Mouse (Mus musculus) urinary bladder, postnatal 4 days (tissue): ENCODE results near the gene Klf15.
A peak's percentile ranks its signal among the peaks of the same experiment; 100 is the strongest.

Experiments used
- DNase-seq, 2 experiments: peaks; one replicate each; pipeline ENCODE4 v3.0.0; 2021 to 2022; ENCODE audit warnings: low spot score in 2 of 2

Gene Klf15

GRCm38 (mm10) chr6:90465028-90465640, 2.8 kb downstream of the Klf15 start:
- no peak for DNase-seq

DNA sequence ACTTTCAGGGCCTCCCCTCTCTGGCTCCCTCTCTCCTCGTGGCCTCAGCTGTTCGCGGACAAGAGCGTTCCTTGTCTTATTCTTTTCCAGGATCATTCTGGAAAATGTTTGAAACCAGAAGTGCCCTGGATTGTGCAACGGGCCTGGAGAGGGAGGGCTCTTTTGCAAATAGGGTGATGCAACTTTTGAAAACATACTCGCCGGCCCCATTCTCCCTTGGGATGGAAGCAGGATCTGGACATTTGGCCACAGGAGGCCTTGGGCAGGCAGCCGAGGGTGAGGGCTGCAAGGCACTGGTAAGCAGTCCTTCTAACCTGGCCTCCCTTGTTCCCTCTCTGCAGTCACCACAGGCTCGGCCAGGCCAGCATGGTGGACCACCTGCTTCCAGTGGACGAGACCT, 3.7 kb downstream of the Klf15 start:
- DNase-seq = no peak

- DNase-seq = no peak
These were observed 4.6 kb downstream of the Klf15 start for GRCm38 (mm10) chr6:90466847-90467410.

DNA sequence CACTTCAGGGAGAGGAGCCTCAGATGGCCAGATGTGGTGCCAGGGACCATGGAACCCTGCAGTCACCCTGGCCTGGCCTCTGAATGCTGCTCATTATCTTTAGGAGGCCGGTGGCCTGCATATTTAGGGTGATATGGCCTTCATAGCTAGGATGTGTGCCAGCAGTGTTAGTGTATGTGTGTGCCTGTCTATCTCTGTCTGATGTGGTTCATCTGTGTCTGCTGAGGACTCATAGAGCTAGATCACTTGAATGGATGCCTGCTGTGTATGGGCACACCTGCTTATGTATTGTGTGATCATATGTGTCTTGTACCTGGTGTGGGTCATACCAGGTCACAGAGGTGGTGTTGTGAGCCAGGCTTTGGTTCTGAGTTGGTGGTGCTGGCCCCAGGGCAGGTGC, 5.8 kb downstream of the Klf15 start:
- no peak for DNase-seq

GRCm38 (mm10) chr6:90469041-90469440, 6.7 kb downstream of the Klf15 start:
- DNase-seq = no peak

DNA sequence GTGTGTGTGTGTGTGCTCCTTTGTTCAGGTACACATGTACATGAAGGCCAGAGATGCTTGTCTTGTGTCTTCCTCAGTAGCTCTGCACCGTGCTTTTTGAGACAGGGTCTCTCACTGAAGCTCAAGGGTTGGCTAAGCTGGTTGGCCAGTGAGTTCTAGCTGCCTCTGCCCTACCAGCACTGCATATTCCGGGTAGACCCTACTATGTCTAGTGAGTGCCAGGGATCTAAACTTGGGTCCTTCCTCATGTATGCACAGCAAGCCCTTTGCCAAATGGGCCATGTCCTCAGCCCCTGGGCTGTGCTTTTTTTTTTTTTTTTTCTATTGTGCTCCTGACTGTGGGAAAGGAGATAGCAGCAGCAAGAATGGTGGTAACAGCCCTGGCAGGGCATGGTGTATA, 7.9 kb downstream of the Klf15 start:
- no peak for DNase-seq

- DNase-seq = peak in 1 of 2 experiments; percentile 72
These were observed 8.7 kb downstream of the Klf15 start for GRCm38 (mm10) chr6:90470947-90471541.

GRCm38 (mm10) chr6:90472079-90472478, 9.7 kb downstream of the Klf15 start:
- no peak for DNase-seq

GRCm38 (mm10) chr6:90472697-90473096, 10.3 kb downstream of the Klf15 start:
- DNase-seq = no peak

DNA sequence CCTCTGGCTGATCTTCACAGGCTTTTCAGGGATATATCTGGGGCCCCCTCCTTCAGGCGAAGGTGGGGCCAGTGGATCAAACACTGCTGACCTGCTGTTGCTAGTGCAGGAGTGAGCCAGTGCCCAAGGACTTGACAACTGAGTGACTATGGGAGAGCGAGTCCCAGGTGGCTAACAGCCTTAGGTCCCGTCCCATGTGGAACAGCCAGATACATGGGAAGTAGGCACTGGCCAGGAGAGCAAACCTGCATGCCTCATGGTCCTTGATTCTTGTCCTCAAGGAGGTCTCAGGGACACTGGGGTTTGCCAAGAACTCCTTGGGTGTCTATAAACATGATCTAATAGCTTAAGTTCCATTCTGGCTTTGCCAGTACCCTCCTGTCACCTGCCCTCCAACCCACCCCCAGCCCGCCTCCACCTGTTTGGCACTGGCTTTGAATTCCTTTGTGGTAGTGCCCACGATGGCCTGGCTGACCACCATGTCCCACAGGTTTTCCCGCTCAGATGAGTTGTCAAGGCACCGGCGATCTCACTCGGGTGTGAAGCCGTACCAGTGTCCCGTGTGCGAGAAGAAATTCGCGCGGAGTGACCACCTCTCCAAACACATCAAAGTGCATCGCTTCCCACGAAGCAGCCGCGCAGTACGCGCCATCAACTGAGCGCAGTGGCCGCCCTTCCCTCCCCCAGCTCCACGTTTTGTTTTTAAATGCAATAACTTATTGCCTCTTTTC, 11.4 kb downstream of the Klf15 start:
- no peak for DNase-seq

- no peak for DNase-seq
These were observed 12.0 kb downstream of the Klf15 start for GRCm38 (mm10) chr6:90474361-90474750.

DNA sequence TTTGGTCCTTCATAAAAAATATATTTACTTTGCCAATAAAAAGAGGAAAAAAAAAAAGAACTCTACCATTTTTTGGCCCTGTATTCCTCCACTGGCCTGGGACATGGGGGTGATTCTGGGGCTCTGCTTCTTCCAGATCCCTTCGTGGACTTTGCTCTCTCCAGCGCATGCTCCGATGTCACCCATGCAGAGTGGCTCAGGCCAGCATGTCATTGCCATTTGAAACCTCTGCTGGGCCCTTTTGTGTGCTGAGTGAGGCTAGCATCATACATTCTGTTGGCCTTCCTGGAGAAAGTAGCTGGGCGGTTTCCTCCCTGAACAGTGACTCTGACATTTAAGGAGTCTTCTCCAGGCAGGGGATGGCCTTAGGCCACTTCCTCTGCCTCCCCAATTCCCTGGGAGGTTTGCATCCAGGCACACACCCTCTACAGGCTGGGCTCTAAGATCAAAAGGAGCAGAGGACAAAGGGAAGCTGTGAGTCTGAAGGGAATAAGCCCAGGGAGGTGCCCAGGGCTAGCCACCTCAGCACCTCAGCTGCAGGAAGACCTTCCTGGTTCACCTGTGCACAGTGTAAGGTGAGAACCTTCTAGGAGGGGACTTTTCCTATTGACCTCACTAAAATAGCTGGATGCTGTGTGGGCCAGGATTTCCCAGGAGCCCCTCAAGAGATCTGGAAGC, 12.9 kb downstream of the Klf15 start:
- DNase-seq = no peak

GRCm38 (mm10) chr6:90475854-90476212, 13.5 kb downstream of the Klf15 start:
- DNase-seq = no peak

GRCm38 (mm10) chr6:90476941-90477518, 14.7 kb downstream of the Klf15 start:
- DNase-seq = no peak

DNA sequence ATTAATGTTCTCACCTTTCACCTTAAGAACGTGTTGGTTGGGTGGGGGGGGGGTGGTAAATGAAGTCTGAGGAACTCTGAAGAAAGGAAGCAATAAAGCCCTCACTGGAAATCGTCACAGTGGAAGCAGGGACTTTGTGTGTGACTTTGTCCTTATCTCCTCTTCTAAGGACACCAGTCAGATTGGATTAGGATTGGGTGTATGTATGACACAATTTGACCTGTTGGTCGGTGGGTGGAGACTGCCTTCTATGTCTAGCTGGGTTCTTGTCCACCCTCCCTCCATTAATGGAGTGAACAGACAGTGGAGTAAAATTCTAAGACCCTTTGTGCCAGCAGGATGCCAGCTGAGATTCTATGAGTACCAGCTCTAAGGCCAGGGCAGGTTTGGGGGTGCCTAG, 21.9 kb downstream of the Klf15 start:
- DNase-seq = no peak

DNA sequence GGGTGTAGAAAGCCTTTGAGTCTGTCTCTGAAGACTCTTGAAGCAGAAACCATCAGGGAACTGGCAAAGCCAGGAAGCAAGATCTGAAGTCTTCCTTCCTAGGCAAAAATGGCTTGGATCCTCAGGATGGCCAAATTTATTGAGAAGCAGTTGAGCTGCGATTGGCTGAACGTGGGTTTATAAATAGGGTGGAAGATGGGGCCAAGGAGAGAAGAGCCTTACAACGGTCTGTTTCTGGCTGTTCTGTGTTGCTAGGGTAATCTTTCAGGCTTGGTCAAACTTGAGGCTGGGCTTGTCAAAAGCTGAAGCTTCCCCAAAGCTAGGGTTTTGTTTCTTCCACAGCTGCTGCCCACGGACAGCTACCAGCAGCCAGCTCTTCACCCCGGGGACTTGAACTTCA, 22.5 kb downstream of the Klf15 start:
- no peak for DNase-seq

- no peak for DNase-seq
These were observed 24.0 kb downstream of the Klf15 start, which contains the start of gene Aldh1l1 for GRCm38 (mm10) chr6:90486176-90486921. TSS of gene Aldh1l1 (plus strand) at chr6:90486427.

DNA sequence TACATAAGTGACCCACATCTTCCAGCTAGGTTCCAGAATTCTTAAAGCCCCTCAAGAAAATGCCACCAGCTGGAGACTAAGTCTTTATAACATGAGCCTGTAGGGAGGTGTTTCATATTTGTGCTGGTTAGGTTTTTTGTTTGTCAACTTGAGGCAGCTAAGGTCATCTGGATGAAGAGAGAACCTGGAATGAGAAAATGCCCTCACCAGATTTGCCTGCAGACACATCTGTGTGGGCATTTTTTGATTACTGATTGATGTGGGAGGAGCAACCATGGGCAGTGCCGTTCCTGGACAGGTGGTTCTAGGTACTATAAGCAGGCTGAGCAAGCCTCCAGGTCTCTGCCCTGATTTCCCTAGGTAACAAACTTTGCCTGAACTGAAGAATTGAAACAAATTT, 25.2 kb downstream of the Klf15 start:
- DNase-seq = no peak

DNA sequence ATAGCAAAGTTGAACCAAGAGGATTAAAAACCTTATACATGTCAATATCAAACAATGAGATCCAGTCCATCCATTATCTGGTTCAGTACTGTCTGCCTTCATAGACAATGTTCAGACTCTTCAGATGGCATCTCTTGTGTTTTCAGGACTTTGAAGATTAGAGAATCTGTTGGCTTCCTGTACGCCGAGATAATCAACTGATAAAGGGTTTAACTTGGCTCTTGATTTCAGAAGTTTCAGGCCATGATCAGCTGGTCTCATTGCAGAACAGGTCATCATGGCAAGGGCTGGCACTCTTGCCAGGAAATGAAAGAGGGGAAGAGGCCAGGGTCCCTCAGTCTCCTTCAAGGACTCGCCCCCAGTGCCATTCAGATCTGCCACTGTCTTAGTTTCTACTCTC, 27.2 kb downstream of the Klf15 start:
- no peak for DNase-seq

DNA sequence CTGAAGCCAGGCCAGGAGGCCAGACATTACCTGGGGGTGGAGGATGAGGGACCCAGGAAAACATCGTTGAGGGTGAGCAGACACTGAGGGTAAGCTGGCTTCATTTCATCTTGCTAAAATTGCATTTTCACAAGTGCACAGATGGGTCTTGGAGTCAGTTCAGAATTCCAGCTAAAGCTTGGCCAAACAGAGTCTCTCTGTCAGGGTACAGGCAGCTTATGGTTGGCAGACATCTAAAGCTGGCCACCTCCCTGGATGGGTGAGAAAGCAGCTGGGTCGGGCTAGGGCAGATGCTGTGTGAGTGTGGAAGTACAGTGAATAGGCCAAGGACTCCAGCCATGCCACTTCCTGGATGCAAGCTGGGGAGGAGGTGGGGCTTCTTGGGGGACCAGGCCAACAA, 28.6 kb downstream of the Klf15 start:
- DNase-seq = no peak
